Mouse (Mus musculus): ENCODE data around the gene Upf2. TPM values are rescaled to one million over a fixed set of nuclear protein-coding genes. Genes with fewer than 3 reads are reported as not detected.

The Upf2 gene
- polyA plus RNA-seq (2017; shearing (Covaris generic)) = 19.7 TPM

DNA sequence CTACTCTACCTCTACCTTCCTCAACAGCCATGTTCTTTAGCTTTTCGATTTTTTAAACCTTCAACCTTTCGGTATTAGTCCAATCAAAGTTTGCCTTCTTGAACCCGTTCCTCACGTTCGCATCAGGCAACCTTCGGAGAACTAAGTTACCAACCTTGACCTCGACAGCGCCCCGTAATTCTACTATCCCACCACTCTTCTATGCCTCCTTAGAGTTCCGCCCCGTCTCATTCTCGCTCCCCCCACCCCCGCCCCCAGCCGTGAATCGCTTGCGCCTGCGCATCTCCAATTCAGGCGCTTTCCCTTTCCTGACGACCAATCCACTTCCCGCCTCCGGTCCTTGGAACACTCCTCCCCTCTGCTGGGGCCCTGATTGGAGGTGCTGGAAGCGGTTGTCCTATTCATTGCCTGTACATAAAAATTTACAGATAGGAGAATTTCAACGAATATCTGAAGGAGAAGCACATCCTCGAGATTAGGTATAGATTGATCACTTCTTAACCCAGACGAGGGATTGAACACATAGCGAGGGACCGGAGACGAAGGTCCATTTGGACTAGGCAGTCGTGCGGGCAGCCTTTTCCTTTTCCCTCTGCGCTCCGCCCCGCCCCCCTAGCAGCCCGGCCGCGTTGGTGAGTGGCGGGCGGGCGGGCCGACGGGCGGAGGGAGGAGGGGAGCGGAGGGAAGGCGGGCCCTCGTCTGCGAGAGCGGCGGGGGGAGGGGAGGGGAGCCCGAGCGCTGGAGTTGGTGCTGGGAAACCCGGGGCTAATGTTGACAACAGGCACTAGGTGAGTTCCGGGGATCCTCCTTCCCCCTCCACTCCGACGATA is at the start of gene Upf2:
Gene Upf2 (plus strand): TSS at position 704 of the 830 bp plus-strand sequence.

DNA sequence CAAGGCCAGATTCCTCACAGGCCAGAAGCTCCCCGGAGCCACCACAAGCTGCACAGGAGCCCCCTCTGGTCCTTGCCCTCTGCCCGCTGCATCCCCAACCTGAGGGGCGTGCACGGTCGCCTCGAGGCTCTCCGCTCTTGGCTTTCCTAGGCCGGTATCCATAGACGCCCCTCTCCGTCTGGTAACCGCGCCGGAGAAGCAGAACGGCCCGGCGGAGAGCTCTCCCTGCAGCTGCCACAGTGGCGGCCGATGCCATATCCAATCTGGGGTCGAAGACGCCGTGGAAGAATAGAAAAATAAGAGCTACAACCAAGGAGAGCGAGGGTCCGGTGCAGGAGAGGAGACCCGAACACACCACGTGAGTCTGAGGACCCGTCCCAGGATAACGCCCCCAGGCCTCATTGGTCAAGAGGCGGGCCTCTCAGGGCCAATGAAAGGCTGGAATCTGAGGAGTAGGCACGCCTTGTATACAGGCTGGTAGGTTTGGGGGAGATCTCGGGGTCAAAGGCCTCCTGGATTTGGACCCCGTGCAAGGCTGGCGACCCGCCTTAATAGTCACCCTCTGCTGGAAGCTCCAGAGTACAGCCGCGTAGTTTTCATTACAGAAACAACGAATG is 8.7 kb upstream of the Upf2 start, which contains the start of gene Dhtkd1:
Gene Dhtkd1 (minus strand): TSS at position 377 of the 617 bp plus-strand sequence.

Other genes starting within 250 kb of the Upf2 start
- 59.7 TPM for gene Camk1d, start 237.0 kb upstream of the Upf2 start, polyA plus RNA-seq (2017; shearing (Covaris generic))
- gene Nudt5, start 106.5 kb upstream of the Upf2 start, polyA plus RNA-seq (2017; shearing (Covaris generic)) = 21.5 TPM
- 119 TPM for gene Cdc123, start 106.3 kb upstream of the Upf2 start, polyA plus RNA-seq (2017; shearing (Covaris generic))
- gene Gm13199, start 88.5 kb upstream of the Upf2 start, polyA plus RNA-seq (2017; shearing (Covaris generic)) = 1.9 TPM
- 21.7 TPM for gene Sec61a2, start 56.0 kb upstream of the Upf2 start, polyA plus RNA-seq (2017; shearing (Covaris generic))
- gene Dhtkd1, start 8.7 kb upstream of the Upf2 start, polyA plus RNA-seq (2017; shearing (Covaris generic)) = not detected
- not detected for gene Proser2, start 178.7 kb downstream of the Upf2 start, polyA plus RNA-seq (2017; shearing (Covaris generic))